Mouse (Mus musculus): ENCODE data around the gene Pdlim4.

GRCm38 (mm10) chr11:54040676-54041075 is 28.1 kb downstream of the Pdlim4 start:
- TF ChIP-seq POLR2A (IDR thresholded peaks at IDR 0.05; ENCODE audit: borderline replicate concordance, insufficient read depth, low read length) = no peak
- TF ChIP-seq CTCF (IDR thresholded peaks at IDR 0.05; ENCODE audit: borderline replicate concordance, insufficient read depth, low read depth, low read length) = no peak
